Comparison of ENCODE assay signal across 17 mouse cellular contexts in the genomic region with DNA sequence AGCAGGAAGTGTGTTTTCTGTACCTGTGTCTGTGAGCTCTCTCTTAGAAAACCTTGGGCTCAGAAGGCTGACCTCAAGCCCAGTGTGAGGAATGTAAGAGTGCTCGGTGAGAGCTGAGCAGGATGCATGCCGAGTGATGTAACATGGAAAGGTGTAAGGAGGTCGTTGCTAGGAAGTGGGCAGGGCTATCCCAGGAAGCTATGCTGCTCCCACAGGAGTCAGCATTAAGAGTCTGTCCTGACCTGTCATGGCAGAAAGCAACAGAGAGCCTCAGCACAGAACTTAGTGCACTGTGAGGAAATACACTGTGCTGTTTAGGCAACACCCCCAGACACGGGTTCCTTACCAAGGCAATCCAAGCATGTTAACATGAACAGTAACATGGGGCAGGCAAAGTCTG. TPM values are rescaled to one million over a fixed set of nuclear protein-coding genes. Genes with fewer than 3 reads are reported as not detected.
A peak's percentile ranks its signal among the peaks of the same experiment; 100 is the strongest.
DNase-seq lines count a peak whose midpoint lies in the region; ATAC-seq and TF ChIP-seq lines count a peak whose summit lies in the region.
"Had no signal": no experiment of that assay in that cellular context is flagged by ENCODE, and none has a peak within 500 bp of the region (broad histone marks: within the 10 kb centered on the region; RNA-seq: fewer than 3 reads in every experiment).

No protein-coding gene starts in this region.

- no peak overlapping the region for H3K4me3 ChIP-seq in forebrain, embryonic 10.5 days
- no peak overlapping the region for H3K4me3 ChIP-seq in forebrain, embryonic 12.5 days (replicated peaks)
- no peak overlapping the region for H3K4me3 ChIP-seq in kidney, postnatal 0 days (replicated peaks; ENCODE audit: low read depth, low read length)

- TF ChIP-seq CTCF in kidney, postnatal 0 days (IDR thresholded peaks at IDR 0.05; ENCODE audit: low read depth), result no peak

- peaks cover 10% of the 10 kb centered on the region; the same call in 1 of the 2 replicates for H3K4me1 ChIP-seq in forebrain, embryonic 10.5 days
- H3K4me1 ChIP-seq in forebrain, embryonic 12.5 days, result no peaks in the 10 kb centered on the region
- H3K4me1 ChIP-seq in kidney, postnatal 0 days (replicated peaks; ENCODE audit: insufficient read depth, low read length), result 0 out of 2 replicates have a peak, but pooled peaks cover 3% of the 10 kb centered on the region

- H3K9ac ChIP-seq in forebrain, embryonic 12.5 days, result no peak overlapping the region
- H3K9ac ChIP-seq in kidney, postnatal 0 days (ENCODE audit: low read depth, low read length), result no peak overlapping the region
- H3K9ac ChIP-seq: liver, postnatal 0 days had no signal

- 77% methylated on average over 4 of the region's 4 CpGs for WGBS in forebrain, embryonic 10.5 days
- 70% methylated on average over 4 of the region's 4 CpGs for WGBS in forebrain, embryonic 12.5 days
- whole genome bisulfite sequencing in kidney, postnatal 0 days, result 16% methylated on average over 4 of the region's 4 CpGs

- no peak for DNase-seq in forebrain, embryonic 10.5 days (ENCODE audit: extremely low spot score, low spot score)
- no peak for DNase-seq in kidney, postnatal 0 days (ENCODE audit: low spot score)
- DNase-seq in kidney, postnatal 14 days, result no peak
- peak; percentile 11 for DNase-seq in ZHBTc4 (ENCODE audit: low read depth, low spot score)
- DNase-seq in right cerebral cortex, adult 2 months (ENCODE audit: low spot score in 2 of 2), result no peak
- no peak for DNase-seq in ovary, postnatal 36 days (ENCODE audit: low spot score)
- DNase-seq: cerebellum, adult 8-10 months; kidney, adult 8-10 months; layer of hippocampus, adult 9-11 months; liver, postnatal 0 days; midbrain, embryonic 14.5 days; thymus, adult 18-20 months had no signal

- no peaks in the 10 kb centered on the region for H3K36me3 ChIP-seq in forebrain, embryonic 10.5 days (replicated peaks)
- H3K36me3 ChIP-seq in forebrain, embryonic 12.5 days (replicated peaks), result no peaks in the 10 kb centered on the region
- no peaks in the 10 kb centered on the region for H3K36me3 ChIP-seq in kidney, postnatal 0 days (ENCODE audit: insufficient read depth, low read length)
- H3K36me3 ChIP-seq: G1E had no signal

- H3K27ac ChIP-seq in forebrain, embryonic 10.5 days, result 0 out of 2 replicates have a peak overlapping the region, but pooled peaks have one; percentile 0
- H3K27ac ChIP-seq in forebrain, embryonic 12.5 days, result no peak overlapping the region
- H3K27ac ChIP-seq in kidney, postnatal 0 days, result no peak overlapping the region

- no peak overlapping the region for H3K4me2 ChIP-seq in forebrain, embryonic 12.5 days
- H3K4me2 ChIP-seq in kidney, postnatal 0 days (ENCODE audit: low read length), result no peak overlapping the region

- no peak for ATAC-seq in forebrain, embryonic 12.5 days (ENCODE audit: low FRiP score)
- peak; percentile 66; the same call in 1 of the 2 replicates for ATAC-seq in kidney, postnatal 0 days (replicated peaks; ENCODE audit: low FRiP score, low read depth)
- 0 out of 2 replicates have a peak, but pooled peaks have one; percentile 35 for ATAC-seq in megakaryocyte, adult 5-6 weeks (ENCODE audit: poor library complexity, severe bottlenecking)
- ATAC-seq: liver, postnatal 0 days had no signal

- no peaks in the 10 kb centered on the region for H3K27me3 ChIP-seq in forebrain, embryonic 10.5 days (ENCODE audit: poor library complexity, severe bottlenecking)
- no peaks in the 10 kb centered on the region for H3K27me3 ChIP-seq in forebrain, embryonic 12.5 days
- H3K27me3 ChIP-seq in kidney, postnatal 0 days (ENCODE audit: insufficient read depth, low read length), result no peaks in the 10 kb centered on the region

- H3K9me3 ChIP-seq in forebrain, embryonic 10.5 days, result no peaks in the 10 kb centered on the region
- H3K9me3 ChIP-seq in forebrain, embryonic 12.5 days, result no peaks in the 10 kb centered on the region
- no peaks in the 10 kb centered on the region for H3K9me3 ChIP-seq in kidney, postnatal 0 days (replicated peaks; ENCODE audit: low read length)
- H3K9me3 ChIP-seq: G1E had no signal

RNA-seq across cellular contexts. Expression of gene Arg1, which starts 45.6 kb away (rescaled TPM):
- polyA plus RNA-seq in forebrain, embryonic 10.5 days (2016; fragmentation: Nextera tagmentation; extraction: Ambion mirVana), result 3.4 and 4.7 TPM in 2 replicates
- polyA plus RNA-seq in forebrain, embryonic 12.5 days (2016; fragmentation: Nextera tagmentation; extraction: Ambion mirVana), result 1.8 and 2.9 TPM in 2 replicates
- polyA plus RNA-seq in kidney, postnatal 0 days (2015; fragmentation: Nextera tagmentation; extraction: Ambion mirVana), result 1.6 and 2.0 TPM in 2 replicates
- 0.09 and 0.39 TPM in 2 replicates for total RNA-seq in megakaryocyte, adult 5-6 weeks (2015)
- total RNA-seq in megakaryocyte, adult 5-6 weeks (2017), result 1.1 TPM in 1 of 2 replicates, not detected in the other
- total RNA-seq: G1E; hematopoietic stem cell, adult 5-6 weeks had no signal
- polyA plus RNA-seq: G1E; spleen, adult 2 months had no signal
